Mouse (Mus musculus): ENCODE measurements around the gene Gm49345.

- TF ChIP-seq EP300 (IDR thresholded peaks at IDR 0.05; ENCODE audit: low read length), result no peak
- TF ChIP-seq CTCF (conservative IDR thresholded peaks at IDR 0.05 in 1 of 2, IDR thresholded peaks at IDR 0.05 in 1 of 2; ENCODE audit: low read depth in 2 of 2, low read length in 2 of 2), result peak; percentile 21 to 68; a peak in 3 of 4 replicates
- peak; percentile 66 for TF ChIP-seq POLR2A (IDR thresholded peaks at IDR 0.05; ENCODE audit: low read depth, low read length)
- TF ChIP-seq ETS1 (conservative IDR thresholded peaks at IDR 0.05; ENCODE audit: low read depth, low read length), result 0 out of 2 replicates have a peak, but pooled peaks have one; percentile 12
- TF ChIP-seq JUN (IDR thresholded peaks at IDR 0.05; ENCODE audit: insufficient read depth, low read depth, low read length), result no peak
These were observed at the start of gene Gm49345, which contains the start of gene Zfp729a for GRCm38 (mm10) chr13:67637294-67638007.
